Mouse (Mus musculus): ENCODE measurements around the gene Ankrd33.
"Not testable (repeated sequence)": the region's sequence is repeated elsewhere in the genome, so short reads cannot be mapped to it uniquely, and the experiment has no call there.

Ankrd33 gene

DNA sequence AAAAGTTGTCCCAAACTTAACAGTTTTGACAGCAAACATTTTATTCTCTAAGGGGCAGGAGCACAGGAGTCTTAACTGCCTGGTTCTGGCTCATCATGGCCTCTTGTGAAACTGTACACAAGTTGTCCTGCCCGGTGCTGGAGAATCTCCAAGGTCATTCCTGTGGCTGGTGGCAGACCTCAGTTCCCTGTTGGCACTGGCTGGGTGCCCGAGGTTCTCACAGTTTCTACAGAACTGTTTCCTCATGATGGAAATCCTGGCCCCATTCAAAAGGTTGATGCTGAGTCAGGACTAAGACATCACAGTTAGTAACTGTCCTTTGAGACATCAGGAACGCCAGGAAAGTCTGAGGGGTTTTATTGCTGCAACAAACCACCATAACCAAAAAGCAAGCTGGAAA lies 28.6 kb upstream of the Ankrd33 start:
- peak in 1 of 2 experiments; percentile 65 for DNase-seq

DNA sequence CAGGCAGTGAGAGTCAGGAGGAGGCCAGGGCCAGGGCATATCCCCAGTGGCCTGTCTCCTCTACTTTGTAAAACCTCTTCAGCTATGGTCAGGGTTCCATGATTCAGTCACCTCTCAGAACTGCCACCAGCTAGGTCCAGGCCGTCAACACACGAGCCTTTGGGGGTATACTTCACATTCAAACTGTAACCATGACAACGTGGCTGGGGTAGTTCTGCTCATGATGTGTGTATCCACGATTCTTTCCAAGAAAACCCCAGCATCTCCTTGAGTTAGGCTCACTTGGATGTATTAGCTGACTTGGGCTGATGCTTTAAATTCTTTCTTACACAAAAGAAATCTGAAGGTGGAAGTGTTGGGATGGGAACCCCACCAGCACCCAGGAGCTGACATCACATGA lies 27.3 kb upstream of the Ankrd33 start:
- DNase-seq, result no peak

DNA sequence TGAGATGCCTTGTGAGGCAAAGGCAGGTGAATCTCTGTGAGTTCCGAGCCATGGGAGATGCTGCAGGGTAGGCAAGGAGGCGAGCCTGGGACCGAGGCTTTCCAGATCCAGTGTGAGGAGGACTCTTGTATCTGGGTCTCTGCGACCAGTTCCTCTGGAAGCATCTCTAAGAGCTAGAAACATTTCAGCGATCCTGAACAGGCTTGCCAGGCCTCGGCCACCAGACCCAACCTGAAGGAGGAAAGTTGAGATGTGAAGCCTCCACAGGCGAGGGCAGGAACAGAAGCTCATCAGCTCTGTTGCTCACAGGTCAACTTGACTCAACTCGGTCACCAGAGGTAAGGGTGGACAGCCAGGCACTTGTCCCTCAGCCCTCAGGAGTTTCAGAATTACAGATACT lies 24.0 kb upstream of the Ankrd33 start:
- no peak for DNase-seq

DNA sequence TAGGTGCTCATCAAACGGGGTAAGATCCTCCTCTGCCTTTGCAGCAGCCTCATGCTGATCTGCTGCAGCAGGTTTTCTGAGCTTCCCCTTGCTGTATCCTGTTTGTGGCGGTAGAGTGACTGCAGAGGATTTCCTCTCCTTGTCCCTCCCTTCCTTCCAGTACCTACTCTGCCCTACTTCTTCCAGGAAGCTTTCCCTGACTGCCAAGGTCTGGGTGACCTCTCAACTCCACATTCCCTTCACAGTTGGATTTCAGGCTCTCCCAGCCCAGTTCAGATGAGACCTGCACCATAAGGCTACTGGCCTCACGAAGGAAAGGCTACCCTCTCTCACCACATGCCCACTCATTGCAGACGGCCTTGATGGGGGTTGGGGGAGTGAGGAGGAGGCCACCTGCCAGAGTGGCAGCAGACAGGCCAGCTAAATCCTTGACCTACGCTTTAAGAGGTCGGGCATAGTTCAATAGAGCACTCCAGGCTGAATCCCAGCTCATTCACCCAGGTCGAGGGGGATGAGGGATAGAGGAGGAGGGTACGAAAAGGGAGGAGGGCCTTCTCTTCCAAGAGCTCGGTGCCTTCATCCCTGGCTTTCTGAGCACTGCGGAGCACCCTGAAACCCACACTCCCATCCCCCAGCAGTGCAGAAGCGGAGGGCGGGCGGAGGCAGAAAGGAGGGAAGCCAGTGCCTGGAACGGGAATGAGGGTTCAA lies 23.3 kb upstream of the Ankrd33 start:
- no peak for DNase-seq

DNA sequence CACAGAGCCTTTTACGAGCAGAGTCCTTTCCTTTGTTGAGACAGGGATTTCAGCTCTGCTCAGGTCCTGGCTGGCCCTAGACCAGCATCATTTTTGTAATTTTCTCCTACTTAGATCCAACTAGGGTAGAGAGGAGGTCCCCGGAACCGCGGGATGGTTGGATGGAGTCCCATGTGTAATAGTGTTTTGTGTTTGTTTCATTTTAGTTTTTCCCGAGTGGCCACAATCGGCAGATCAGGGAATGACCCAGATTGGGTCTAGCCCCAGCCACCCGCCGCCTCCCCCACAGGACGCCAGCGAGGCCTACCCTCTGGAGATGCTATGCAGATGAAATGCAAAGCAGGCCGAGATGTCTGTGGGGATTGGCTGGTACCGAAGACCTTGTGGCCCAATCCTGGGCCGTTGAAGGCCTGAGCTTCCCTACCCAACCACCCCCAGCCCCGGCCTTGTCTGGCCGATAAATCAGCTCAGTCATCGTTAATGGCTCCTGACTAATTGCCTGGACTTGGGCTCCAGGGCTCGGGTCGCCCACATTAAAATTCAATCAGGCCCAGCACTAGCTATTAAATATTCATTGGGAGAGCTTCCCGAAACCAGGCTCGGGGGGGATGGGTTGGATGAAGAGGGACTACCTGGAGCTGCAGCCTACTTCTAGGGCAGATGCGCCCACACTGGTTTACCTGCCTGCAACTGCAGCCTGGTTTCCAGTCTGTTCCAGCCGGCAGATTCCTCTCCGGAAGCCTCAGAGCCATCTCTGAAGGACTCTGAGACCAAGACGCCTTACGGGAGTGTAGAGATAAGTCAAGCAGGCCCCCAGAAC lies 22.5 kb upstream of the Ankrd33 start:
- DNase-seq, result peak; percentile 73 to 89

DNA sequence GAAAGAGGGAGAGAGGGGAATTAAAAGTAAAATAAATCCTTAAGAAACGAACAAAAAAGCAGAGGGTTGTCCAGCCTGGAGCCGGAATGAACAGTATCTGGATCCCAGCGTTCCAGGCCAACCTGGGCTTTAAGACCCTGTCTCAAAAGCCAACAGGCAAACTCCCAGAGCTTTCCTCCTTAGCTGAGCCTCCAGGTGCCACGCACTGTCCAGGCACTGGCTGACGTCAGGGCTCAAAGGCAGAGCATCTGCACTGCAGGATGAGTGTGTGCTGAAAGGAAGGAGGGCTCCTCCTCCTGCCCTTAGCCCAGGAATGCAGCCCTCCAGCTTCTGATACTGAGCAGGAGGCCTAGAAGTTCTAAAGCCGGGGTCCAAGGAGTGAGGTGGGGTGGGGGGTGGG lies 21.6 kb upstream of the Ankrd33 start:
- no peak for DNase-seq

DNA sequence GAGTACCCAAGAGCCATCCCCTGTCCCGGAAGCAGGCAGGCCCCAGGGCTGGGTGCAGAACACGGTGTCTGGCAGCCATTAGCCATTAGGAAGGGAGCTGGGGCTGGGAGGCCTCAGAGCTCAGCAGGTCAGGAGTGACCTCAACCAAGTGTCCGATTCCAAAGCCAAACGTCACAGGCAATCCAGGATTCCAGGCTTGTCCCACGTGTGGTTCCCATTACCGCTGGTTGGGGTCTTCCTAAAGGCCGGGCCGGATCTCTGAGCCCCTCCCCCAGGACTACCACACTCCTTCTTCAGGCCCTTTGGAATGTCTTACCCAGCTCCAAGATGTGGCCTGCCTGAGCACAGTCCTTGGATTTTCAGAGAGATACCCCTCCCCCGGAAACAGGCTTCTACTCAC lies 20.6 kb upstream of the Ankrd33 start:
- DNase-seq, result no peak

DNA sequence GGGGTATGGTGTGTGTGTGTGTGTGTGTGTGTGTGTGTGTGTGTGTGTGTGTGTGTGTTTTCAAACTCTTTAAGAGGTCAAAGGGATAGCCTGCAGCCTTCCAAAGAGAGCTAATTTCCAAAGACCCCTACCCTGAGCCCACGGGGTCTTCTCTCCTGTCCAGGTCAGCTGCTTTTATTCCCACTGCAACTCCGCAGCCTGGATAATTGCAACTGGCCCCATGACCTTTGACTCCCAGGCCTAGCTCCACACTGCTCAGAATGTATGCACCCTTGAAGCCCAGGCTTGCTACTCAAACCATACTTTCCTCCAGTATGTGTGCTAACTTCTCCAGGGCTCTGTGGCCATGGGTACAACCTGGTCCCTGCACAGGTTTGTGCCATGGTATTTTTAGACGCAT lies 20.2 kb upstream of the Ankrd33 start:
- no peak for DNase-seq

DNA sequence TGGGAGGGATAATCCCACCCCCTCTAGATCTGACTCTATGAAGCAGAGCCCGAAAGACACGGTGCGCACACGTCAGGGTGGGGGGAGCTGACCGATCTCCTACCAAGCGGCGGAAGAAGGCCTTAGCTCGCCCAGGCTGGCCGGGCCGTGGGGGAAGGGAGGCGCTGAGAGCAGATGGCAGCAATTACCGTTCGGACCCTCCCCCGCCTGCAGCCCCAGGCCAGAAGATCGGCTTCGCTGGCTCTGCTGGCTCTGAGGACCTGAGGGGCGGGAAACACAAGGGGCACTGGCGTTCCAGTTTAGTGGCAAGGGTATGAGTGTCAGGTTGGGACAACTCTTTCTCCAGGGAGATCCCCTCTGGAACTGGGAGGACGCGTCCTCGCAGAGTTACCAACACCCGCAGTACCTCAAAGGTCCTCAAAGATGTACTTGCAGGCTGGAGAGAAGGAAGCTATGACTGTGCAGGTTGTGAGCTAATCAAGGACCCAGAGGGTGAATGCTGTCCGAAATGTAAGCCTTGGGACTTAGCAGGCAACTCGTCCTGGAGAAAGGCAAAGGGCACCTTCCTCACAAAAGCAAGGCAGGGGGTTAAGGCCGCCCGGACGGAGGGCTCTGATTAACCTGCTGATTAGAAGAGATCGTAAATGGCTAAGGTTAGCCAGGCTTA lies 17.4 kb upstream of the Ankrd33 start:
- DNase-seq, result no peak

DNA sequence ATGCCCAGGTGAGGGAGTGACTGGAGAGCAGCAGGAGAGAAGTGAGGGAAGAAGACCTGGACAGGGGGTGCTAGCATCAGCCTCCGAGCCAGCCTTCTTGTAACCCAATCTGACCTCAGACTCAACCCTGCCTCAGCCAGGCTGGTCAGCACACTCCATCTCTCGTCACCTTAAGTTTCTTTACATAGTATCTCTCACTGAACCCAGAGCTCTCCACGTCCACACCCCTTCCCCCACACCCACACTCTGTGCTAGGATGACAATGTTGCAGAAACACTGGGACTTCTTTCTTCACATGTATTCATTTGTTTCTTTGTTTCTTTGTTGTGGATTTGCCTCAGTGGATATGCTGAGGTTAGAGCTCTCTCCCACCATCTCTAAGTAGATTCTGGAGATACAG lies 14.6 kb upstream of the Ankrd33 start:
- no peak for DNase-seq

DNA sequence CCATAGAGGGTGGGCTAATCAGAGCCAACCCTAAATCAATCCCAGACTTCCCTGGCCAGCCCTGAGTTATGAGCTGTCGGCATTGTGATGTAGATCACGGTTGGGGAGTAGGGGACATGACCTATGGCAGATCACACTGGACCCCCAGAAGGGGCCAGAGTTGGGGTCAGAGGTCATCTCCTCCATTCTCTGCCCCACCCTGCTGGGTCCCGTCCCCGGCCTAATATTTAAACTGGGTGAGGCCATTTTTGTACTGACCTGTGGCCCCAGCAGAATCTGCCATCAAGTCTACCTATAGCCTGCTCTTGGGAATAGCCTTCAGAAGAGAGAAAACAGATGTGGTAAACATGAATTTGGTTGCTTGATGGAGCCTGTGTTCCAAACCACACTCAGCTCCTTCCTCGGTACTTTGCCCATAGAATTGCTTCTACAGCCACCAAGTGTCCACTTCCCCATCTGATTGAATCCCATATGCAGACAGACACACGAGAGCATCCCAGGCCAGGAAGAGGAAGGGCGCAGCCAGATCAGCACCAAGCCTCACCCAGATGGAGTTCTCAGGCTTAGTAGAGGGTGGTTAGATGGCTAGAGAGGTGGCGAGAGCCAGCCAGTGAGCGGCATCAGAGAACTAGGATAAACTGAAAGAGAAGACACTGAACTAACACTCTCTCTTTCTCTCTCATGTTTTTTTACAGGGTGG lies 11.8 kb upstream of the Ankrd33 start:
- no peak for DNase-seq

DNA sequence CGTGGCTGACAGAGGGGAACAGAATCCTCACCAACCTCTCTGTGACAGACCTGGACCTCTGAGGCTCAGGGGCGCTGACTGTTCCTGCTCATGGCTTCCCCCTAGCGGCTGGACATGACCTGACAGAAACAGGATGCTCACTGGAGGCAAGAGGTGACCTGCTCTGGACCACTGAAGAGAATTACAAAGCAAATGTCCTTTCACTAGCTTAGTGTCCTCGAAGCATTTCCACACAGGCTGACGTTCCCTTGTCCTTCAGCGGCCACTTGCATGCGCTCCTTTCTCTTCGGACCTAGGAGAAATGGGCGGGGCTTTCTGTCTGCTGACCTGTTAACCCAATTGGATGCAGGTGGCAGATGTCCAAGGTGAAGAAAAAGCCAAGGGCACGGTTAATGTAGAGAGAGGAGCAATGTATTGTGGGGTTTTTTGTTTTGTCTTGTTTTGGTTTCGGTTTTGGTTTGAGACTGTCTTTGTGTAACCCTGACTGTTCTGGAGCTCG lies 10.0 kb upstream of the Ankrd33 start:
- DNase-seq, result peak; percentile 72 to 86

DNA sequence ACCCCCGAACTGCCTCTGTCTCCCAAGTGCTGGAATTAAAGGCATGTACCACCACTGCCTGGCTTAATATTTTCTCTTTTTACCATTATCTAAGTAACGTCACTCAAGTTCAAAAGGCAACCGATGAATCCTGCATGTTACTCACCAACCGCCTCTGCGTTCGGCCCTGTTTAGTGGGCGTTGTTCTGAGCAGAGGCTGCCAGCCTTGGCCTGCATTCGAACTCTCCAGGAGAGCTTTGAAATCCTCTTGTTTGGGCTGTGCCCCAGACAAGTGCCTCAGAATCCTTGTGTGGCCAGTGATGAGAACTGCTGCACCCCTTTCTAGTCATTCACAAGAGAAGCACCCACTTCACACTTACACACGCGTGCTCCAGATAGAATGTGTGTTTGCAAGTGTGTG lies 9.5 kb upstream of the Ankrd33 start:
- DNase-seq, result no peak

DNA sequence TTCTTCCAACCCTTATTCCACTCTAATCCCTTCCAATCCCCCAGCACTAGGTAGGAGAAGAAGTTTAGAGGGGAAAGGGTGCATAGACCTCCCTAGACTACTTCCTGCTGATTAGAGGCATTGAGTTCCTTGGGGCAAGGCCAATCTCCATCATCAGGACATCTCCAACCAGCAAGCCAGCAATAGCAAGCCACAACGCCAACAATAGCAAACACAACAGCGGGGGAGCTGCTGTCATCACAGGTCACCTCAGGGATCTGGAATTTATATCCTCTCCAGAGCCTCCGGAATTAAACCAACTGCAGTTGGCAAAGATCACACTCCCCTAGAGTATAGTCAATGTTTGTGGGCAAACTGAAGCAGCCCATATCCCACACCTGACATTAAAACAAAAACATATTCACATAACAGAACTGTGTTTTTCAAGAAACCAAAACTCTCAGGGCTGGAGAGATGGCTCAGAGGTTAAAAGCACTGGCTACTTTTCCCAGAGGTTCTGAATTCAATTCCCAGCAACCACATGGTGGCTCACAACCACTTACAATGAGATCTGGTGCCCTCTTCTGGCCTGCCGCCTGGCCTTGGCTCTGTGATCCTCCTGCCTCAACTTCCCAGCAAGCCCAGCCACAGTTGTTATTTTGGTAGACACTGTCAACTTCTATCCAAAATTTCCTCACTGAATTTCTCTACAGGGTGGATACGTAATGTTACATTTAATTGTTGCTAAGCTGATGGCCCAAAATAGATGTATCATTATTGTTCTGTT lies 7.5 kb upstream of the Ankrd33 start:
- DNase-seq, result no peak

DNA sequence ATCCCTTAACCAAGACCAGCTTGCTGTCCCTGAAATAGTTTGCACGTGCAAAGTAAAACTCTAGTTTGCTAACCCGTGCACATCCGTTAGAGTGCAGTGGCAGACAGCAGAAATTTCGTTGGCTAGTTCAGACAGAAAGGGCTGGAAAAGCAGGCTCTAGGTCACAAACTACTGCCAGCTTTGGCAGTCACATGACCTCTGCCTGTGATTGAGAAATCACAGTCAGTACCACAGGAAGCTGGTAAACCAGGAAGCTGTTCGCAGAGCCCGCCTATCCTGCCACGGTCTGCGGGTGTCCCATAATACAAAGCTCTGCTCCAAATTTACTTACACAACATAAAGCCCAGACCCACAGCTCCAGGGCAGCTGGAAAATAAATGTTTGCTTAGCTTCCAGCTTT lies 2.4 kb upstream of the Ankrd33 start:
- DNase-seq, result peak; percentile 69 to 81

DNA sequence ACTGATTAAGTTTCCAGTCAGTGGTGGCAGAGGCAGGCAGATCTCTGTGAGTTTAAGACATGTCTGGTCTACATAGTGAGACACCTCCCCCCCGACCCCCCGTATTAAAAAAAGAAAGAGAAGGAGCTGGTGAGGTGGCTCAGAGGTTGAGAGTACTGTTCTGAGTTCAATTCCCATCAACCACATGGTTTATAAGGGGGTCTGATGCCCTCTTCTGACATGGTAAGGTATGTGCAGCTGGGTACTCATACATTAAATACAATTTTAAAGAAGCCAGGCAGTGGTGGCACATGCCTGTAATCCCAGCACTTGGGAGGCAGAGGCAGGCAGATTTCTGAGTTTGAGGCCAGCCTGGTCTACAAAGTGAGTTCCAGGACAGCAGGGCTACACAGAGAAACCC lies 1.8 kb upstream of the Ankrd33 start:
- DNase-seq, result not testable (repeated sequence)

DNA sequence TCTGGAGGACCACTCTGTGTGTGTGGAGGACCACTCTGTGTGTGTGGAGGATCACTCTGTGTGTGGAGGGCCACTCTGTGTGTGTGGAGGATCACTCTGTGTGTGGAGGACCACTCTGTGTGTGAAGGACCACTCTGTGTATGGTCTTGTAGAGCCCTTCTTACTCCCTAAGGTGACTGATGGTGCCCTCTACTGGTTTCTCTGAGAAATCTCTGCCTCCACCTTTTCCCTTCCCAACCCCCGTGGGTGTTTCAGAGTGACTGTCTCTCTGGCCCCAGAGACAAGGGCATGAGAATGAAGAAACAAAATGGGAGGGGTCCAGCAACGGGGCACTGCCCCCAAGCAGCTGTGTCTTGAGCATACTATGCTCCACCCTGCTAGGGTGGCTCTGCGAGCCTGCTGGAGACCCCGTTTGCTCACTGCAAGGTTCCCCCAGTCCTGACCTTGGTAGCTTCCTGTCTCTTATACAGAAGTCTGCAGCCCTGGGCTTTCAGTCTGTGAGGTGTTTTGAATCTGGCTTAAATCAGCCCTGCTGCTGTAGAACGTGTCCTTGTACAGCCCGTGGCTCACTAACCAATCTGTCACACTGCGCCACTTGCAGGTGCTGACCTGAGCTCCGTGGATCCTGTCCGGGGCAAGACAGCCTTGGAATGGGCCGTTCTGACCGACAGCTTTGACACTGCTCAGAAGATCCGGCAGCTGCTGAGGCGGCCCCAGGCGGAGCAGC lies 3.0 kb downstream of the Ankrd33 start:
- DNase-seq, result no peak

DNA sequence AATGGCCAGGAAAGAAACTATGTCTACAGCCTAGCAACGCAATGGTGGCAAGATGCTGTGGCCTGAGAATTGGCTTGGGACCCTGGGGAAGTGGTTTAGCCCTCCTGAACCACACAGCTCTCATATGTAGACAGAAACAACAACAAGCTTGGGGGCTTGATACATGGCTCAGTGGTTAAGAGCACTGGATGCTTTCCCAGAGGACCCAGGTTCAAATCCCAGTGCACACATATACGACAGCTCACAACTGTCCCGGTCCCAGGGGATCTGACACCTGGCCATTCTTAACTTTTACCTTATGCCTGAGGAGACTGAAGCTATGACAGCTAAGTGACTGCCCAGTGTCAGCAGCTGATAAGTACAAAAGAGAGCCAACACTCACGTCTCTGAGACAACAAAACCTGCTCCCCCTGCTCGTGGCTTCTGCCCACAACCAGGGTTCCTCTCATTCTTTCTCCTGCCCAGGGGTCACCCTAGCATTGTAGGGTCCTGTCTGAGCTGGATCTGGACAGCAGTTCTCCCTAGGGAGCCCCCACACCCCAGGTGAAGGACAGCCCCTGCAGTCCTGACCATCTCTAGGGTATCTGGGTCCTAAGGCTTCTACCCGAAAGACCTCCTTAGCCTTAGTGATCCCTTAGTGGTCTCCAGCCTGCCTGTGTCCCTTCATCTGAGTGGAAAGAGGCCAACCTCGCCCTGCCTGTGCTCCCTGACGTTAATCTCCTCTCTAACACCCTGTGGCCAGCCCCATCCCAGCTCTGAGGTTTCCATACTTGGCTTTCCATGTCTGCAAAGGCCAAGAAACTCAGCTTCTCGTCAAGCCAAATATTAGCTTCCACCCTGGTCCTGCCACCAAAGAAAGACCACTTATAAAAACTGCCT lies 6.1 kb downstream of the Ankrd33 start:
- no peak for DNase-seq

DNA sequence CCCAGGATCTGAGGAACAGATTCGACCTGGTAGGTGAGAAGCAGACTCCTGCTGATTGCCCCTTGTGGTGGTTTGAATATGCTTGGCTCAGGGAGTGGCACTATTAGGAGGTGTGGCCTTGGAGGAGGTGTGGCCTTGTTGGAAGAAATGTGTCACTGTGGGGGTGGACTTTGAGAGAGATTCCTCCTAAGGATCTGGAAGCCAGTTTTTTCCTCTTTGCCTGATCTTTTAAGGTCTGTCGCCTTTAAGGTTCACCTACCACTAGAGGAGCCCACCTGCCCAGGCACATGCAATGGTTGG lies 6.7 kb downstream of the Ankrd33 start:
- no peak for DNase-seq

DNA sequence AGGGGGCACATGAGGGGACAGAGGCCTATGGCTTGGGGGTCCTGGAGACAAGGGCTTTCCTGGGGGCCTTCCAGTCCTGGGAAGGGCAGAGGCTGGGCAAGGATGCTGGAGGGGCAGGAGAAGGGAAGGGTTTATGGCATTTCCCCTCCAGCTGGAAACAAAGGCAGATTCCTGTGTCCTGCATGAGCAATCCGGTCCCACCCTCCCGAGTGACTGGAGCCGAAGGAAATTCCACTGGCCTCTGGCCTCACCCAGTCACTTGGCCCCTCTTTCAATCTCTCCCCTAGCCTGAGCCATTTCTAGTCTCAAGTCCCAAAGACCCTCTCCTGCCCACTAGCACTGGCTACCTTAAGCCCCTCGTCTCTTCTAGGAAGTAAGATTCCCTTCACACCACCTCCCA lies 7.6 kb downstream of the Ankrd33 start:
- no peak for DNase-seq

DNA sequence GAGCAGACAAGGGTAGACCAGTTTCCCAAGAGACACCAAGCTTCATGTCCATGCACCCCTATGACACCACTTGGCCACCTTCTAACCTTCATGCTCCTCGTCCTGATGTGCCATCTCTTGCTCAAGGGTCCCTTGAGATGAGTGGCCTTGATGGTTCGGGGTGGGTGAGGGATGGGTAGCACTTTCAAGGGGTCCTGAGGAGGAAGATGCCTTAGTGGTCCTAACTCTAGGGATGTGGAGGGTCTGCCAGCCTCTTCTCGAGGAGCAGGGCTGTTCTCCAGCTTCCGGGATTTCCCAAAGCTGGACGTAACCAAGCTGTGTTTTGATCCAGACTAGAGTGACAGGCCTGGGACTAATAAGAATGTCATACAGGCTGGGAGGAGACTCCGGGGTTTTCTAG lies 10.0 kb downstream of the Ankrd33 start:
- DNase-seq, result no peak

All from kidney, adult 8-10 months (tissue).